Mouse (Mus musculus) ovary, adult 18-20 months (tissue): ENCODE measurements around the gene H2-Q4.
"Not testable (repeated sequence)": the region's sequence is repeated elsewhere in the genome, so short reads cannot be mapped to it uniquely, and the experiment has no call there.

Experiments
- DNase-seq: peaks from one replicate; pipeline ENCODE4 v3.0.0; 2022; ENCODE audit warnings: low spot score, mixed read lengths

H2-Q4 gene

DNA sequence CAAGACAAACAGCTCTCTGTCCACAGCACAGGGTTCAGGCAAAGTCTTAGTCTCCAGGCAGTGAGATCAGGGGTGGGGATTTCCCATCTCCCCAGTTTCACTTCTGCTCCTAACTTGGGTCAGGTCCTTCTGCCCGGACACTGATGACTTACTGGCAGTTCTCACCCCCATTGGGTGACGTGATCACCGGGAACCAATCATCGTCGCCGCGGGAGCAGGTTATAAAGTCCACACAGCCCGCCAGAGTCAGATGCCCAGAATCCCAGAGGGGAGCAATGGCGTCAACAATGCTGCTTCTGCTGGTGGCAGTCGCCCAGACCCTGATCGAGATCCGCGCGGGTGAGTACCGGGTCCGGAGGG is at the start of gene H2-Q4:
TSS of gene H2-Q4 (plus strand) at position 249 of the 360 bp plus-strand sequence.
- DNase-seq: peak; percentile 82

DNA sequence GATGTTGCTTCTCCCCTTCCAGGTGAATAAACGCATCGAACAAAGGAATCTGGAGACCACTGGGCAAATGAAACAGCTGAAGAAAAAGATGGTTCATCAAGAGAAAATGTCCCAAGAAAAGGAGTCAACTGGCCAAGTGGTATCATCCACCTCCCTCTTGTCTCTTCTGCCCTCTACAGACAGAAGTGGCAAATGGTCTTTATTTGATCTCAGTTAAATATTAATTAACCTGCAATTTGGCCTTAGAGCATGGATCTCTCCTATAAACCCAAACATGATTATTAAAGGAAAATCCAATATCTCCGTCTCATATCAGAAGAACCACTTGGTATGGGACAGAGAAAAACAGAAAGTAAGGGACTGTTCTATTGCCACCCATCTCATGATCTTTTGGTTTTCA is 49.7 kb upstream of the H2-Q4 start:
- not testable (repeated sequence) for DNase-seq

DNA sequence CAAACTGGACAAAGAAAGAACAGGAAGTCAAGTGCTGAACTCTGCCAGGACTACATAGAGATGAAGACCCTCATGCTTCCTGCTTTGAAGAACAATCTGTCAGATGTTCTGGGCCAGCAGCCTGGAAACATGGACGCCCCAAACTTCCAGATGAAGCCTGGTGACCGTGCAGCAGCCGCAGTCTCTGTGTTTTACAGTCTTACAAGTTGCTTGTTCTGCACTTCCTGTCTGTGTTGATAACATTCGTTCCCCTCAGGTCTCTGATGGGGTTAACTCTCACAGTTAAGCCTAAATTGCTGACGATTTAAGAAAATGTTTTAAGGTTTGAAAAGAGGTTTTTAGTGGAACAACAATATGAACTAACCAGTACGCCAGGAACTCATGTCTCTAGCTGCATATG is 47.9 kb upstream of the H2-Q4 start:
- DNase-seq: not testable (repeated sequence)

DNA sequence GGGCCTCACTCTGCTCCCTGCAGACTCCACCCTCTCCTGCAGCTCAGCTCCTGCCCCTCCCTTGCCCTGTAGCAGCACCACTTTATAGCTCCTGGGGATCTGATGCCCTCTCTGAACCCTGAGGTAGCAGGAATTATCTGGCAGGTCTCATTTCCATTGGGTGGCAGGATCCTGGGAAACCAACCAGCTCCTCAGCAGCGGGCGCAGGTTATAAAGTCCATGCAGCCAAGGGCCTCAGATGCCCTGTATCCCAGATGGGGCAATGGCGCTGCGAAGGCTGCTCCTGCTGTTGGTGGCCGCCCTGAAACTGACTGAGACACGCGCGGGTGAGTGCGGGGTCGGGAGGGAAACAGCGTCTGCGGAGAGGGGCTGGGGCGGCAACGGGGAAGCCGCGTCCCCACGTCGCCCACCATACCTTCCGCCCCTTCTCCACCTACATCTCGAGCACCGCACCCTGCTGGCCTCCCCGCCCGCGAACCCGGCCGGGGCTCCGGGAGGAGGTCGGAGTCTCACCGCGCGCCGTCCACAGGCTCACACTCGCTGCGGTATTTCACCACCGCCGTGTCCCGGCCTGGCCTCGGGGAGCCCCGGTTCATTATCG is 37.2 kb upstream of the H2-Q4 start, which contains the start of gene H2-Q2:
TSS of gene H2-Q2 (plus strand) at position 172 of the 601 bp plus-strand sequence.
- no peak for DNase-seq

DNA sequence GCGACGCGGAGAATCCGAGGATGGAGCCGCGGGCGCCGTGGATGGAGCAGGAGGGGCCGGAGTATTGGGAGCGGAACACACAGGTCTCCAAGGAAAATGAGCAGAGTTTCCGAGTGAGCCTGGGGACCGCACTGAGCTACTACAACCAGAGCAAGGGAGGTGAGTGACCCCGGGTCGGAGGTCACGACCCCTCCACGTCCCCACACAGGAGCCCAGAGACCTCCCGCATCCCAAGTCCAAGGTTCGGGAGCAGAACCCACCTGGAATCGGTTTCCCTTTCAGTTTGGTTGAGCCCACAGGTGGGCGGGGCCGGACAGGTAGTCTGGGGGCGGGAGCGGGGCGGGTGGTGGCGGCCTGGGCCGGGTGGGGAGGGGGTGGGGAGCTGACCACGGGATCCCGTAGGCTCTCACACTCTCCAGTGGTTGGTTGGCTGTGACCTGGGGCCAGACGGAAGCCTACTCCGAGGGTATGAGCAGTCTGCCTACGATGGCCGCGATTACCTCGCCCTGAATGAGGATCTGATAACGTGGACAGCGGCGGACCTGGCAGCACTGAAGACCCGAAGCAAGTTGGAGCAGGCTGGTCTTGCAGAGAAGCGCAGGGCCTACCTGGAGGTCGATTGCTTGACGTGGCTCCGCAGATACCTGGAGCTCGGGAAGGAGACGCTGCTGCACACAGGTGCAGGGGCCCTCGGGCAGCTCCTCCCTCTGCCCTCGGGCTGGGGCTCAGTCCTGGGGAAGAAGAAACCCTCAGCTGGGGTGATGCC is 36.5 kb upstream of the H2-Q4 start:
- DNase-seq: no peak

DNA sequence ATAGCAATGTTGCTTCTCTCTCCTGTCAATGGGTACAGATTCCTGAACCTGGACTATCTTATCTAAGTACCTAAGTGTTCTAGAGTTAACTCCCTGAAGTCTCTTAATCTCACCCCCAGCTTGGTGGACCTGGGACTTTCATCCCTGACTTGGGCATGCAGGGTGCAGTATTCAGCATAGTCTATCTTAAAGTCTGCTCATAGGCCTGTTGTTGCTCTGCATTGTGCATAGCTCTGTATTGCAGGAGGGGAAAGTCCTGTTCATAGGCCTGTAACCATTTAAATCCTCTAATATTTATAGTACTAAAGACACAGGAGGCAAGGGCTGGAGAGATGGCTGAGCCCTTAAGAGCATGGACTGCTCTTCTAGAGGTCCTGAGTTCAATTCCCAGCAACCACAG is 31.8 kb upstream of the H2-Q4 start:
- DNase-seq: not testable (repeated sequence)

DNA sequence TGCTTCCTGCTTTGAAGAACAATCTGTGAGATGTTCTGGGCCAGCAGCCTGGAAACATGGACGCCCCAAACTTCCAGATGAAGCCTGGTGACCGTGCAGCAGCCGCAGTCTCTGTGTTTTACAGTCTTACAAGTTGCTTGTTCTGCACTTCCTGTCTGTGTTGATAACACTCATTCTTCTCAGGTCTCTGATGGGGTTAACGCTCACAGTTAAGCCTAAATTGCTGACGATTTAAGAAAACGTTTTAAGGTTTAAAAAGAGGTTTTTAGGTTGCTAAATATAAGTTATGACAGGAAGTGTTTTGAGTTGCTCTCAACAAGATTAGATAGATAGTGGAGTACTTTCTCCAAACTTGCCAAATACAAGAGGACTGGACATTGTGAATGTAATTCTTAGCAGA is 26.1 kb upstream of the H2-Q4 start:
- DNase-seq: not testable (repeated sequence)

DNA sequence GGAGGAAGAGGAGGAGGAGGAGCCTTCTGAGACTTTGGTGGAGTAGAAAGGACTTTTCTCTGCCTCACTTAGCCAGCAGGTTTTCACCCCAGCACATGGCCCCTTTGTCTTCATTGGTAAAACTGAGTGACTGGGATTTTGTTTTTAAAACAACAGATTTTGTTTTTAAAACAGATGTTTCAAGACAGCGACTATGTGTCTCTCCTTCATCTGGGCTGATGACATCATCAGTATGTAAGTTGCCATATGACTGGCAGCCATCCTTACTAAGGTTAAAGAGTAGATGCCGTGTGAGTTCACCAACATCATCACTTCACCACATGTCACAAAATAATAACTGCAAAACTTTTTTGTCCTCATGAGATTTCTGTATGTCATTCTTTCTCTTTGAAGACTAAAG is 25.3 kb upstream of the H2-Q4 start:
- DNase-seq: no peak

DNA sequence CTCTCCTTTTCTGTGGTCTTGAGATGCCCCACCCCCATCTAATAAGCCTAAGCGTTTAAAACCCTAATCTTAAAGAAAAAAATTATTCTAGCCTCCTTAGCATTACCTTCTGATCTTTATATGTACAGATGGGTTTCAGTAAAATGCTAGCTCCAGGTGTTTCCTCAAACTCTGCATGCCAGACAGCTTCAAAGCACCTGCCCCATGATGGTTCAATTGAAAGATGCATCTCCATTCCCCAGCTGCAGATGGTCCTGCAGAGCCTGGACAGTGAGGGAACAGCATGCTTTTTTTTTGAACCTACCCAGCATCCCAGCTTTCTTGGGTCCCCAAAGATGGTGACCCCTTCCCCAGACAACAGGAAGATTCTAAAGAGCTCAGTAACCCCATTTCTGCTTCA is 22.3 kb upstream of the H2-Q4 start:
- no peak for DNase-seq

DNA sequence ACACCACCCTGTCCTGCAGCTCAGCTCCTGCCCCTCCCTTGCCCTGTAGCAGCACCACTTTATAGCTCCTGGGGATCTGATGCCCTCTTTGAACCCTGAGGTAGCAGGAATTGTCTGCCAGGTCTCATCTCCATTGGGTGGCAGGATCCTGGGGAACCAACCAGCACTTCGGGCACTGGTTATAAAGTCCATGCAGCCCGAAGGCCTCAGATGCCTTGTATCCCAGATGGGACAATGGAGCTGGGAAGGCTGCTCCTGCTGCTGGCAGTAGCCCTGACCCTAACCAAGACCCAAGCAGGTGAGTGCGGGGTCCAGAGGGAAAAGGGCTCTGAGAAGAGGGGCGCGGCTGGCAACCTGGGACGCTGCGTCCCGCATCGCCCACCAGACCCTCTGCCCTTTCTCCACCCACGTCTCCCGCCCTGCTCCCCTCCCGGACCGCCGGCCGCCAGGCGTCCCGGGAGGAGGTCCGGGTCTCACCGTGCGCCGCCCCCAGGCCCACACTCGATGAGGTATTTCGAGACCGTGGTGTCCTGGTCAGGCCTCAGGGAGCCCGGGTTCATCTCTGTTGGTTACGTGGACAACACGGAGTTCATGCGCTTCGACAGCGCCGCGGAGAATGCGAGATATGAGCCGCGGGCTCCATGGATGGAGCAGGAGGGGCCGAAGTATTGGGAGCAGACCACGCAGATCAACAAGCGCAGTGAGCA is 20.5 kb upstream of the H2-Q4 start:
- DNase-seq: no peak

DNA sequence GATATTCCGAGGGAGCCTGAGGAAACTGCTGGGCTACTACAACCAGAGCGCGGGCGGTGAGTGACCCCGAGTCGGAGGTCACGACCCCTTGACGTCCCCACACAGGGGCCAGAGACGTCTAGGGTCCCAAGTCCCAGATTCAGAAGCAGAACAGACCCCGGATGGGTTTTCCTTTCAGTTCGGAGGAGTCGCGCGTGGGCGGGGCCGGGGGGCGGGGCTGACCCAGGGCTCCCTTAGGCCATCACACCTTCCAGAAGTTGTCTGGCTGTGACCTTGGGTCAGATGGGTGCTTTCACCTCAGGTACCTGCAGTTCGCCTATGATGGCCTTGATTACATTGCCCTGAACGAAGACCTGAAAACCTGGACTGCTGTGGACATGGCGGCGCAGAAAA is 20.0 kb upstream of the H2-Q4 start:
- DNase-seq: no peak

DNA sequence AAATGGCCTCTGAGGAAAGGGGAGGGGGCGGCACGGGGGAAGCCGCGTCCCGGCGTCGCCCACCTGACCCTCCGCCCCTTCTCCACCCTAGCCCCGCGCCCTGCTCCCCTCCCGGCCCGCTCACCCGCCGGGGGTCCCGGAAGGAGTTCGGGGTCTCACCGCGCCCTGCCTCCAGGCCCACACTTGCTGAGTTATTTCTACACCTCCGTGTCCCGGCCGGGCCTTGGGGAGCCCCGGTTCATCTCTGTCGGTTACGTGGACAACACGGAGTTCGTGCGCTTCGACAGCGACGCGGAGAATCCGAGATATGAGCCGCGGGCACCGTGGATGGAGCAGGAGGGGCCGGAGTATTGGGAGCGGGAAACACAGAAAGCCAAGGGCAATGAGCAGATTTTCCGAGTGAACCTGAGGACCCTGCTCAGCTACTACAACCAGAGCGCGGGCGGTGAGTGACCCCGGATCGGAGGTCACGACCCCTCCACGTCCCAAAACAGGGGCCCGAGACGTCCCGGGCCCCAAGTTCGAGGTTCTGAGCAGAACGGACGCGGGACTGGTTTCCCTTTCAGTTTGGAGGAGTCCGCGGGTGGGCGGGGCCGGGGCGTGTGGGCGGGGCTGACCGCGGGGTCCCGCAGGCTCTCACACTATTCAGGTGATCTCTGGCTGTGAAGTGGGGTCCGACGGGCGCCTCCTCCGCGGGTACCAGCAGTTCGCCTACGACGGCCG is 473 bp downstream of the H2-Q4 start:
- no peak for DNase-seq

DNA sequence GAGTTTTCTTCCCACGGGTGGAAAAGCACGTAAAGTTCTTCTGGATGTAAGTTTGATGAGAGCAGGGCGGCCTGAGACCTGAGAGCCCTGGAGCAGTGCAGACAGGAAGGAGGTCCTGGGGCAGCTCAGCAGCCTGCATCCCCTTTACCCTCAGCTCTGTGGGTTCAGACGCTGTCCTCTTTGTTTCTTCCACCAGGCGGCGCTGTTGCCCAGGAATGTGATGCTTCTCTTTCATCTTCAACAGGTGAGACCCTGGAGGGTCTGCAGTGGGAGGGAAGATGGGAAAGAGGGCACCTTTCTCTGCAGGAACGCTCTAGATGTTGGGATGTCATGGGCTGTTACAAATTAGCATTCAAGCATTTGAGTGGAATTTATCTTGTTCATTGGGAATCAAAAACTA is 10.4 kb downstream of the H2-Q4 start:
- not testable (repeated sequence) for DNase-seq

DNA sequence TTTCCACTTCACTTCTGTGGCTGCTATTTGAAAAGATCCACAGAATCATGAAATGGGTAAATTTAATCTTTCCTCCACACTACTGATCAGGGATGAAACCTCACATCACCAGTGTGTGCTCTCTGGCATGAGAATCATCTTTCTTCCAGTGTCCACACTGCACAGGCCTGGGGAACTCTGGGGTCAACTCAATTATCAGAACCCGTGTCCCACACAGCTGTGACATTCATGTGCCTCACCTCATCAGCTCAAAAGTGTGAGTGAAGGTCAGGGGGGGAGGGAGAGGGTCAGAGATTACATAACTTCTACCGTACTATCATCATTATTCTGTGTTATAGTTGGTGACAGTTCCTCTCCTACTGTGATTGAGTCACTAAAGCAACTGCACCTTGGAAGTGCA is 13.3 kb downstream of the H2-Q4 start:
- not testable (repeated sequence) for DNase-seq

DNA sequence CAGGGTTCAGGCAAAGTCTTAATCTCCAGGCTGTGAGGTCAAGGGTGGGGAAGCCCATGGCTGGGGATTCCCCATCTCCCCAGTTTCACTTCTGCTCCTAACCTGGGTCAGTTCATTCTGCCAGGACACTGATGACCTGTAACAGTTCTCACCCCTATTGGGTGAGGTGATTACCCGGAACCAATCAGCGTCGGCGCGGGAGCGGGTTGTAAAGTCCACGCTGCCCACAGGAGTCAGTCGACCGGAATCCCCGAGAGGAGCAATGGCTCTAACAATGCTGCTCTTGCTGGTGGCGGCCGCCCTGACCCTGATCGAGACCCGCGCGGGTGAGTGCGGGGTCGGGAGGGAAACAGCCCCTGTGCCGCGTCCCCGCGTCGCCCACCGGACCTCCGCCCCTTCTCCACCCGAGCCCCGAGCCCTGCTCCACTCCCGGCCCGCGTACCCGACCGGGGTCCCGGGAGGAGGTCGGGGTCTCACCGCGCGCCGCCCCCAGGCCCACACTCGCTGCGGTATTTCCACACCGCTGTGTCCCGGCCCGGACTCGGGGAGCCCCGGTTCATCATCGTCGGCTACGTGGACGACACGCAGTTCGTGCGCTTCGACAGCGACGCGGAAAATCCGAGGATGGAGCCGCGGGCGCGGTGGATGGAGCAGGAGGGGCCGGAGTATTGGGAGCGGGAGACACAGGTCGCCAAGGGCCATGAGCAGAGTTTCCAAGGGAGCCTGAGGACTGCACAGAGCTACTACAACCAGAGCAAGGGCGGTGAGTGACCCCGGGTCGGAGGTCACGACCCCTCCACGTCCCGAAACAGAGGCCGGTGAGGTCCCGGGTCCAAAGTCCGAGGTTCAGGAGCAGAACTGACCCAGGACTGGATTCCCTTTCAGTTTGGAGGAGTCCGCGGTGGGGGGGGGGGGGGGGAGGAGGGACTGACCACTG is 14.7 kb downstream of the H2-Q4 start:
- DNase-seq: not testable (repeated sequence)

DNA sequence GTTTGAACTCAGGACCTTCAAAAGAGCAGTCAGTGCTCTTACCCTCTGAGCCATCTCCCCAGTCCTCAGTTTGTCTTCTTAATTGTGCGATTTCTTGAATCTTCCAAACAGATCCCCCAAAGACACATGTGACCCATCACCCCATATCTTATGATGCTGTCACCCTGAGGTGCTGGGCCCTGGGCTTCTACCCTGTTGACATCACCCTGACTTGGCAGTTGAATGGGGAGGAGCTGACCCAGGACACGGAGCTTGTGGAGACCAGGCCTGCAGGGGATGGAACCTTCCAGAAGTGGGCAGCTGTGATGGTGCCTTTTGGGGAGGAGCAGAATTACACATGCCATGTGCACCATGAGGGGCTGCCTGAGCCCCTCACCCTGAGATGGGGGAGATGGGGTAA is 17.5 kb downstream of the H2-Q4 start:
- DNase-seq: not testable (repeated sequence)

DNA sequence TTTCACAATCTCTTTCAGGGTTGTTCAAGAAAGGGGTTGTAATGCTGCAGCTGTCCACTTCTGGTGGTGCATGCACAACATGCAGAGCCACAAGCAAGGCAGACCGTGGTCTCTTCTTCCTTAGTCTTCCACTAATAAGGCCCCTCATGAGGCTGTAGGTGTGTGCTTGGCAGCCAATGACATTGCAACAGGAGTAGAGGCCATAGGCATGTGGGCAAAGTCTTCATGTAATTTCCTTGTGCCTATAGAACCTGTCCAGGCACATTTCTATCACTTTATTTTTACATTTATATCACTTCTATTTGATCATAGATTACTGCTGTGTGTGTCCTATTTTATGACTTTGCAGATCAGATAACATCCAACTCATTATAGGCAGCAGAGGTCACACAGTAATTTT is 33.6 kb downstream of the H2-Q4 start:
- not testable (repeated sequence) for DNase-seq

DNA sequence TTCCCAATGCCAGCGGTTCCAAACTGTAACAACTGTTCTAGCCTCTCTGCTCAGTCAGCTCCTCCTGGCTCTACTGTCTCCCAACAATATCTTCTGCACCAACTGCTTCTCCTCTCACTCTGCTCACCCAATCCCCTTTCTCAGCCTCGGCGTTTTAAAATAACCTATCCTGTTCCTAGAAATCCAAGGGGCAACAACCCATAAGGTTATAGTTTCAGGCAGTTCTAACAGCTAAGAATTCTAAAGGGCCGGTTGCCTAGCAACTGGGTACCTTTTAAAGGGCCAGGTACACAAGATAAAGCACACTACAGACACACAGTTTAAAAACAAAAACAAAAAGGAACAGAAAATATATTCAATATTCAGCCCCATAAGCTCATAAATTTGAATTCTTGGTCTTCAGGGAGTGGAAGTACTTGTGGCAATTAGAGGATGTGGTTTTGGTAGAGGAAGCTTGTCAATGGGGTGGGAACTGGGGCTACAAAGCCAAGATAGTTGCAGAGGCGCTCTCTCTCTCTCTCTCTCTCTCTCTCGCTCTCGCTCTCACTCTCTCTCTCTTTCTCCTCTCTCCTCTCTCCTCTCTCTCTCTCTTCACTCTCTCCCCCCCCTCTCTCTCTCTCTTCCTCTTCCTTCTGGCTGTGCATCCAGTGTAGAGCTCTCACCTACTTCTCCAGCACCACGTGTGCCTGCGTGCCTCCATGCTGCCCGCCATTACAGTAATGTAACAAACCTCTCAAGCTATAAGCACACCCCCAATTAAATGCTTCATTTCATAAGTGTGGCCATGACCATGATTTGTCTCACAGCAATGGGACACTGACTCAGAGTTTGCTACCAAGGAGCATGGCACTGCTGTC is 36.1 kb downstream of the H2-Q4 start:
- not testable (repeated sequence) for DNase-seq

DNA sequence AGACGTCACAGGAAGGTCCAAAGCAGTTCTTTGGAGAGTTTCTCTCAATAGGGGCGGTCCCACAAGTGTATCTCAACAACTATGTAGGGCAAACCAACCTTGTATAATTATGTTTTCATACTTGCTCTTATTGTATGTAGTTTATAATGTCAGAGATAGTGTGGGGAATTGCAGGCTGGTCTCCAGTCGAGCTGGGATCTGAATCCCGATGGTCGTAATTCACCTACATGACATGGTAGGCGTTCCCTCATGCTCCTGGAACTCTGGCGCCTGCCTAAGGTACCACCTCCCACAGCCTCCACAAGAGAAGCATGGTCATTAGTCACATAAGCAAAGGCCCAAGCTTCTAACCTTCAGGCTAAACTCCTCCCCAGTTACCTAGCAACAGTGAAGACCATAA is 39.4 kb downstream of the H2-Q4 start:
- no peak for DNase-seq

DNA sequence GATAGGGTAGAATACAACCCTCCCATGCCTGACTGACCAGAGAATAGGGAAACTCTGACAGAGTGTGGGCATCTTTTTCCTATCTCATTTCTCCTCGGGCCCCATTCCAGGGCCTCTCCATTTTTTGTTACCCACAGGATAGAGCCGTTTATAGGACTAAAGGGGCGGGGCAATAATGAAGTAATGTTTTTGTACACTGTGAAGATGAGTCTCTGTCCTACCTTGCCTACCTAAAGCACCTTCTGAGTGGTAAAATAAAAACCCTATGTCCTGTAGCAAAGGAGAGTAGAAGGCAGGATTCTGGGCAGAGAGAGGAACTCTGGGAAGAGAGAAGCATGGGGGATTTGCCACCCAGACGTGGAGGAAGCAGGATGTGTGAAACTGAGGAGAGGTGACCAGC is 40.1 kb downstream of the H2-Q4 start:
- not testable (repeated sequence) for DNase-seq
